9 mouse cellular contexts compared by ENCODE assay signal in genomic region chr3:88529204-88530000, GRCm38 (mm10). TPM values are rescaled to one million over a fixed set of nuclear protein-coding genes. Genes with fewer than 3 reads are reported as not detected.
DNase-seq lines count a peak whose midpoint lies in the region; ATAC-seq lines count a peak whose summit lies in the region.
"Had no signal": no experiment of that assay in that cellular context is flagged by ENCODE, and none has a peak within 500 bp of the region (broad histone marks: within the 10 kb centered on the region; RNA-seq: fewer than 3 reads in every experiment).

No protein-coding gene starts in this region.

- H3K9ac ChIP-seq in kidney, embryonic 16.5 days (replicated peaks; ENCODE audit: low read length): peak overlapping the region; percentile 55
- no peak overlapping the region; the same call in 1 of the 2 replicates for H3K9ac ChIP-seq in embryonic facial prominence, embryonic 15.5 days
- peak overlapping the region; percentile 99 for H3K9ac ChIP-seq in neural tube, embryonic 14.5 days (replicated peaks; ENCODE audit: low read depth, low read length)

- no peaks in the 10 kb centered on the region for H3K9me3 ChIP-seq in kidney, embryonic 16.5 days (ENCODE audit: low read length)
- no peaks in the 10 kb centered on the region for H3K9me3 ChIP-seq in embryonic facial prominence, embryonic 15.5 days (replicated peaks)
- H3K9me3 ChIP-seq in neural tube, embryonic 14.5 days (ENCODE audit: control insufficient read depth, low read length): no peaks in the 10 kb centered on the region
- H3K9me3 ChIP-seq: liver, embryonic 13.5 days had no signal

- intact Hi-C loops in left cerebral cortex, postnatal 25 days (cut with DNase I): no loop called here

- peaks cover 6% of the 10 kb centered on the region; the same call in 1 of the 2 replicates for H3K36me3 ChIP-seq in kidney, embryonic 16.5 days (ENCODE audit: insufficient read depth, low read length)
- peaks cover 6% of the 10 kb centered on the region; the same call in 1 of the 2 replicates for H3K36me3 ChIP-seq in embryonic facial prominence, embryonic 15.5 days
- H3K36me3 ChIP-seq in neural tube, embryonic 14.5 days (ENCODE audit: control insufficient read depth, insufficient read depth, low read length): no peaks in the 10 kb centered on the region
- H3K36me3 ChIP-seq: liver, embryonic 13.5 days had no signal

- peak overlapping the region; percentile 83 for H3K4me2 ChIP-seq in kidney, embryonic 16.5 days (replicated peaks; ENCODE audit: low read depth, low read length)
- H3K4me2 ChIP-seq in embryonic facial prominence, embryonic 15.5 days (replicated peaks): peak overlapping the region; percentile 73
- peak overlapping the region; percentile 77 for H3K4me2 ChIP-seq in neural tube, embryonic 14.5 days (ENCODE audit: low read depth, low read length)

- peaks cover 42% of the 10 kb centered on the region for H3K4me1 ChIP-seq in kidney, embryonic 16.5 days (ENCODE audit: insufficient read depth, low read length)
- peaks cover 54% of the 10 kb centered on the region for H3K4me1 ChIP-seq in embryonic facial prominence, embryonic 15.5 days
- peaks cover 37% of the 10 kb centered on the region for H3K4me1 ChIP-seq in neural tube, embryonic 14.5 days (ENCODE audit: control insufficient read depth, insufficient read depth, low read length)

- H3K27ac ChIP-seq in kidney, embryonic 16.5 days (ENCODE audit: low read length): peak overlapping the region; percentile 99
- H3K27ac ChIP-seq in embryonic facial prominence, embryonic 15.5 days (replicated peaks): peak overlapping the region; percentile 99
- H3K27ac ChIP-seq in neural tube, embryonic 14.5 days (ENCODE audit: low read depth, low read length): peak overlapping the region; percentile 98
- H3K27ac ChIP-seq: liver, embryonic 13.5 days had no signal

- ATAC-seq in kidney, embryonic 16.5 days (ENCODE audit: low FRiP score, low TSS enrichment): no peak
- ATAC-seq in embryonic facial prominence, embryonic 15.5 days (ENCODE audit: insufficient number of reproducible peaks, low FRiP score, low TSS enrichment, low read depth): no peak
- no peak for ATAC-seq in neural tube, embryonic 14.5 days (ENCODE audit: low read depth)

- H3K4me3 ChIP-seq in kidney, embryonic 16.5 days (ENCODE audit: low read length): peak overlapping the region; percentile 94
- H3K4me3 ChIP-seq in embryonic facial prominence, embryonic 15.5 days (replicated peaks): peak overlapping the region; percentile 86
- peak overlapping the region; percentile 96 for H3K4me3 ChIP-seq in neural tube, embryonic 14.5 days (ENCODE audit: low read depth, low read length)

- 41% methylated on average over 7 of the region's 7 CpGs for WGBS in kidney, embryonic 16.5 days
- WGBS in embryonic facial prominence, embryonic 15.5 days: 32% methylated on average over 7 of the region's 7 CpGs
- WGBS in neural tube, embryonic 14.5 days: 28% methylated on average over 7 of the region's 7 CpGs

- no peaks in the 10 kb centered on the region for H3K27me3 ChIP-seq in kidney, embryonic 16.5 days (ENCODE audit: insufficient read depth, low read length)
- H3K27me3 ChIP-seq in embryonic facial prominence, embryonic 15.5 days: no peaks in the 10 kb centered on the region
- H3K27me3 ChIP-seq in neural tube, embryonic 14.5 days (ENCODE audit: control insufficient read depth, insufficient read depth, low read length): no peaks in the 10 kb centered on the region

- DNase-seq in kidney, adult 18-20 months: no peak
- DNase-seq in induced T-regulatory cell, adult 2 months (ENCODE audit: low read depth): peak; percentile 21
- DNase-seq in cerebellum, adult 18-20 months: no peak
- no peak for DNase-seq in adrenal gland, adult 18-20 months (ENCODE audit: low spot score in 2 of 2)
- no peak for DNase-seq in left cerebral cortex, postnatal 25 days (ENCODE audit: low spot score in 2 of 2)
- DNase-seq: liver, embryonic 13.5 days had no signal

RNA-seq across cellular contexts. Expression of gene Mex3a, which starts 2.8 kb away (rescaled TPM):
- 18.6 and 20.7 TPM in 2 replicates for polyA plus RNA-seq in kidney, embryonic 16.5 days (2015; fragmentation: Nextera tagmentation; extraction: Ambion mirVana)
- polyA plus RNA-seq in embryonic facial prominence, embryonic 15.5 days (2015; fragmentation: Nextera tagmentation; extraction: Ambion mirVana): 22.5 and 22.8 TPM in 2 replicates
- 34.0 and 35.3 TPM in 2 replicates for polyA plus RNA-seq in neural tube, embryonic 14.5 days (2014; fragmentation: Nextera tagmentation; extraction: Ambion mirVana)
- total RNA-seq in adrenal gland, adult 18-20 months (2021): 1 to 10 TPM; 2.6 to 3.3 TPM
- total RNA-seq in left cerebral cortex, postnatal 25 days (2021): 1 to 10 TPM; 2.8 to 3.0 TPM

RNA-seq across cellular contexts. Expression of gene Rab25, which starts 18.7 kb away (rescaled TPM):
- polyA plus RNA-seq in kidney, embryonic 16.5 days (2015; fragmentation: Nextera tagmentation; extraction: Ambion mirVana): 17.3 and 23.9 TPM in 2 replicates
- 96.3 and 107 TPM in 2 replicates for polyA plus RNA-seq in embryonic facial prominence, embryonic 15.5 days (2015; fragmentation: Nextera tagmentation; extraction: Ambion mirVana)
- not detected in 2 replicates for polyA plus RNA-seq in neural tube, embryonic 14.5 days (2014; fragmentation: Nextera tagmentation; extraction: Ambion mirVana)
- total RNA-seq in adrenal gland, adult 18-20 months (2021): not detected
- total RNA-seq in left cerebral cortex, postnatal 25 days (2021): not detected

RNA-seq across cellular contexts. Expression of gene Lmna, which starts 19.6 kb away (rescaled TPM):
- polyA plus RNA-seq in kidney, embryonic 16.5 days (2015; fragmentation: Nextera tagmentation; extraction: Ambion mirVana): 89.9 and 100 TPM in 2 replicates
- 625 and 678 TPM in 2 replicates for polyA plus RNA-seq in embryonic facial prominence, embryonic 15.5 days (2015; fragmentation: Nextera tagmentation; extraction: Ambion mirVana)
- polyA plus RNA-seq in neural tube, embryonic 14.5 days (2014; fragmentation: Nextera tagmentation; extraction: Ambion mirVana): 41.0 and 41.4 TPM in 2 replicates
- 100 to 1,000 TPM; 106 to 137 TPM for total RNA-seq in adrenal gland, adult 18-20 months (2021)
- total RNA-seq in left cerebral cortex, postnatal 25 days (2021): 10 to 100 TPM; 42.1 to 48.7 TPM

RNA-seq across cellular contexts. Expression of gene Lamtor2, which starts 23.5 kb away (rescaled TPM):
- polyA plus RNA-seq in kidney, embryonic 16.5 days (2015; fragmentation: Nextera tagmentation; extraction: Ambion mirVana): 189 and 207 TPM in 2 replicates
- polyA plus RNA-seq in embryonic facial prominence, embryonic 15.5 days (2015; fragmentation: Nextera tagmentation; extraction: Ambion mirVana): 183 and 199 TPM in 2 replicates
- polyA plus RNA-seq in neural tube, embryonic 14.5 days (2014; fragmentation: Nextera tagmentation; extraction: Ambion mirVana): 97.0 and 106 TPM in 2 replicates
- total RNA-seq in adrenal gland, adult 18-20 months (2021): 100 to 1,000 TPM; 156 to 164 TPM
- 10 to 100 TPM; 96.9 to 99.5 TPM for total RNA-seq in left cerebral cortex, postnatal 25 days (2021)

RNA-seq across cellular contexts. Expression of gene Ubqln4, which starts 24.2 kb away (rescaled TPM):
- 52.7 and 57.8 TPM in 2 replicates for polyA plus RNA-seq in kidney, embryonic 16.5 days (2015; fragmentation: Nextera tagmentation; extraction: Ambion mirVana)
- 44.4 and 47.6 TPM in 2 replicates for polyA plus RNA-seq in embryonic facial prominence, embryonic 15.5 days (2015; fragmentation: Nextera tagmentation; extraction: Ambion mirVana)
- 43.5 and 44.1 TPM in 2 replicates for polyA plus RNA-seq in neural tube, embryonic 14.5 days (2014; fragmentation: Nextera tagmentation; extraction: Ambion mirVana)
- 10 to 100 TPM; 72.9 to 96.6 TPM for total RNA-seq in adrenal gland, adult 18-20 months (2021)
- 100 to 1,000 TPM; 128 to 129 TPM for total RNA-seq in left cerebral cortex, postnatal 25 days (2021)

Comparison
In these comparisons a context has a peak if more than half of its experiments do, and no peak if none do; other contexts are left out.
1. RNA of gene Rab25, which starts 18.7 kb away (polyA plus RNA-seq): 96.3 to 107 TPM in embryonic facial prominence, embryonic 15.5 days and 17.3 to 23.9 TPM in kidney, embryonic 16.5 days; not detected in neural tube, embryonic 14.5 days; every median in the first group is over 10 times any median in the second.
2. Peak in every context shown above with its lines, with median percentiles within 50 percentile points of each other: H3K27ac ChIP-seq, H3K4me2 ChIP-seq and H3K4me3 ChIP-seq.